Mouse (Mus musculus) adrenal gland, adult 8-10 months (tissue): ENCODE measurements at regions not wholly inside any gene's neighbourhood (a gene's known extent, or its start where the extent isn't known, plus 50 kb on each side); places are given as distances from the start of the nearest gene placed in this dataset.
A peak's percentile ranks its signal among the peaks of the same experiment; 100 is the strongest.

Experiments
- DNase-seq: peaks from one replicate; pipeline ENCODE4 v3.0.0; 2022

DNA sequence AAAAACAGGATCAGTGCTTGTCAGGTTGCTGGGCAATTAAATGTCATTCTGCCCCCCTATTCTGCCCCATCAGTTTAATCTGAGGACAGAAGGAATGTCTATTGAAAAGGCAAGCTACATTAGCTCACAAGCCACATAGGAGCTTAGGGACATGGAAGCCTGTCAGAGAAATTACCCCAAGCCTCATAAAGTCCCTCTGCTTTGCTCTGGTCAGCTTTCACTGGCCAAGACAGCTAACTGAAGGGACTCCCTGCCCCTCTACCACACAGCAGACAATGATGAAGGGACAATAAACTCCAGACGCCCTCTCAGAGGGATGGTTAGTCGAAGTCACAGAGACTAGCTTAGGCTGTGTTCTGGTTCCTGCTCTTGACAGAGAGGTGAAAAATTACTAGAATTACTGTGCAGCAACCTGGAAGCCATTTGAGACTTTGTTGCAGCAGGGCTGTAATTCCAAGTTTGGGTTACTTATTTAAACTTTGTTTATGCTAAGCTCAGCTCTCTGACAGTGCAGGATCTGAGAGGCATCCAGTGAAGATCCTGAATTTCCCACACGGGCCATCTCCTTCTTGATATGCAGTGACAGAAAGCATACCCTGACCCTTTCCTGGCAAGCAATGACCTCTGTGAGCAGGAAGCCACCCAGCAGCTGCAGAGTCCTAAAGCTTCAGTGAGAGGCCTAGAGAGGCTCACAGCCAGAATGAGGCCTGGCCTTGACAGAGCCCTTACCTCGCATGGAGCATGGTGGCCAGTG lies 95.2 kb upstream of the Tmtc1 start:
- DNase-seq: no peak

DNA sequence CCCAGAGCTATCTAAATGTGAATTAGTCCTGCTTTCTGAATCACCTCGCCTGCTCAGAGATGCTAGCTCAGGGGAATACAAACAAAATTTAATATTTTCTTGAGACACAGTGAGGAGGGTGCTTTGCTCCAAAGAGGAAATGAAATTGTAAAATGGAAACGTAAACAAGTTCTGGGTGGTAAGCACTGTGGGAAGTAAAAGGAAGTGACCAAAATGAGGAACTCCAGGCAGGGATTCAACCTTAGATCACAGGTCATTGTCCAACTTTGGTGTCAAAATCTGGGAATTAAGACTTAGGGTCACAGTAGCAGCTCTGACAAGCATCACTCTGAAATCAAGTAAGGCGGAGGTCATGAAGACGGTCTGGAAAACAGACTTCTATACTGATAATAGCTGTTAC lies 90.2 kb upstream of the Tmtc1 start:
- DNase-seq: no peak

DNA sequence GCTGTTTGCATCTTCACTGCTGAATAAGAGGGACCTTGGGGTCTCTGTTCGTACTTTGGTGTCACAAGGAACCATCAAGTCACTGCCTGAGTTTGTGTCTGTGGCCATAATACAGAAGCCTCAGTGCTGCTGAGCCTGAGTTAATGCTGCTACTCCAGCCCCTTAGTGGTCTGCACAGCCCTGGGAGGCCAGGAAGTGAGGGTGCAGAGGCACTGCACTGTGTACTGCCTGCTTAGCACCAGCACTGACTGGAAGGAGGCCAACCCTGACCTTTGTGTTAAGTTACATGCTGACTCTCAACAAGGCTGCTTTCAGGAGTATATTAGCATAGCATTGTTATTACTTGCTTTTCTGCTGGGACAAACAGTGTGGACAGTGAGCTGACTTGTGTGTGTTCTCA lies 86.9 kb upstream of the Tmtc1 start:
- no peak for DNase-seq

DNA sequence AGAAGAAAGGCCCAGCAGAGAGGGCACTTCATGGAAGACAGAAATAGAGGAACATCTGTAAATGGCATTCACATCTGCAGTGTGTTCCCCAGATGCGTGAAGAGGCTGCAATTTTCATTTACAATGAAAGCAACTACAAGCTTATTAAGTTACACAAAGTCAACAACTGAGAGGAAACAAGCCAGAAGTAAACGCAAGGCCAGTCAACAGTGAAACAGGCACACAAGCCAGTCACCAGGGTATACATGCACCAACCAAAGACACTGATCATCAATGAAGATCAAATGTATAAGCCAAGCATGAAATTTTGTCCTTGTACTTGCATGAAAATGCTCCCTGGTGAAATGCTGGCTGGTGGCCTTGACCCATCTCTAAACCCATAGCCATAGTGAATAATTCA lies 84.4 kb upstream of the Tmtc1 start:
- no peak for DNase-seq

DNA sequence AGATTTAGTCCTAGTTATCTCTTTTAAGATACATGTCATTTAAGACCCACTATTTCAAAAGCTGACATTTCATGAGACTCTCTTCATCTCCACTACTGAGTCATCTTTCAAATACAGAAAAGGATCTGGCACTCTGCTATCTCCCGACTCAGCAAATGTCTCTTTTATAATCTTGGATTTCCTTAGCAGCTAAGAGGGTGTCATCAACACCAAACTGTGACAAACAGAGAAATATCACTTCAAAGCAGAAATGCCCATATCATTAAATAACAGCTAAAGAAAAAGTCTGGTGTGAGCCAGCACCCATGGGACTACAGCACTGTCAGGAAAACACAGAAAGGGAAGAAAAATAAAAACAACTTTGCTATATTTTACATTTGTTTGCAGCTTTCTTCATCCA lies 78.7 kb upstream of the Tmtc1 start:
- no peak for DNase-seq

DNA sequence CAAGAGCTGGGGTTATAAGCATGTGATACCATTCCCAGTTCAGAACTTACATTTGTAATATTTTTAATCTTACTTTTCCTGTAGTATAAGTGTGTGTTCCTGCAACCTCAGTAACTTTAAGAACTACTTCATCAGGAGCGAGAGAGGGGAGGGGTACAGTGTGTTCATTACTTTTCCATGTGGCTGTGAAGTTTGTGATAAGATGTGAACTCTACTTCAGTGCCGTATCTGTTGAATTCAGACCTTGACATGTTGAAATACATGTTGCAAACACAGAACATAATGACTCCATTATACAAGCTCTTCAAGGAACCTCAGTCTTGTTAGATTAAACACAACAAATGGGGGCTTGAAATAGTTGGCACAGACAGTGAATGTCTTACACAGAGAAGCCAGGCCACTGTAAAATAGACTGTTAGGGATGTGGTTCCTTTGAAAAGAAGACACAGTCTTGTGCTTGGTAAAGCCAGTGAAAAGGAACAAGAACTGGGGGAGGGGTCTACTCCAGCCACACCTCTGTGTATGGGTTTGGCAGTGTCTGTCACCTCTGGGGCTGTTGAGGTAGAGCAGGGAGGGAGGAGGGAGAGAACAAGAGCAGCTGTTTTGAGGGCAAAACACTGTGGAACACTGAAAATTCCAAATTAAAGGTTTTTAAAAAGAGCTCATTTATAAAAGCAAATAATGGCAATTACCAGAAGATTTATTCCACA lies 73.5 kb upstream of the Tmtc1 start:
- DNase-seq: no peak

DNA sequence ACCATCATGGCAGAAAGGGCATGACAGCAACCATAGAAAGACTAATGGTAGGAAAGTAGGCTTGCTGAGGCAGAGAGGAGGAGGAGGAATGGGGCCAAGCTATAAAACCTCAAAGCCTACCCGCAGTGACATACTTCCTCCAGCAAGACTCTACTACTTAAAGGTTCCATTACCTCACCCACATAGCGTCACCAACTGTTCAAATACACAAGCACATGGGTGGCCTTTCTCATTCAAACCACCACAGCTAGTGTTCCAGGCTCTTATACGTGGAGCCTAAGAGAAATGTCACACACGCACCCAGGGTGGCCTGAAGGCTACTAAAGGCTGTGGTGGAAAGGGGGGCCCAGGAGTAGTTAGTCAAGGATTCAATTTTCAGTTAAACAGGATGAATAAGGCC lies 72.5 kb upstream of the Tmtc1 start:
- DNase-seq: no peak

DNA sequence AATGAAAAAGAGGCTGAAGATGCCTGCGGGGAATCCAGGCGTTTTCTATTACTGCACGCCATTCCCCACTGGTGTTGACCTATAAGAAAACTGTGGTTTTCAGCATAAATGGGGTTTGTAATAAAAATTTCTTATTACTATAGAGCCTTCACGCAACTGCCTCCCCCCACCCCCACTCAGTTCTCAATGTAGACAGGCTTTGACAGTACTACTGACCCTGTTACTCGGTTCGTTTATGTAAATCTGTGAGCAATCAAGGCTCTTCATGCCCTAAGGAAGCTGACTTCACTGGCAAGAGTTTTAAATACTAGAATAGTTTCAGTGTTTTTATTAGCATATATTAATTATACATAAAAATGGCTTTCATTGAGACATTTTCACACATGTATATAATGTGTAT lies 70.9 kb upstream of the Tmtc1 start:
- DNase-seq: no peak

DNA sequence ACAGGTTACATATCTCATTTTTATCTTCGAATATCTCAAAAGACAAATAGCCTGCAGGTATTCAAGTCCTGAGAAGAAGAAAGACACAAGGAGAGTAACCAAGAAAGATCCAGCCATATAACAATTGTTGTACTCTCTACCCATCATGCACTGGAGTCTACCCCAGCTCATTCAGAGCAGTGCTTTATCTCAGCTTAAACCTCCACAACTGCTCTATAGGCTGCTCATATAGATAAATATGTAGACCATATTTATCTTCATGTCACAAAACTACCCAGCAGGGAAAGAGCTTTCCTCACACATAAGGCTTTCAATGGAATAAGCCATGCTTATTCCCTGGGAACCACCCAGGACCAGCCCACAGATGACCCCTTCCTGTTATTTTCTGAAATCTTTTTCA lies 70.5 kb upstream of the Tmtc1 start:
- no peak for DNase-seq

DNA sequence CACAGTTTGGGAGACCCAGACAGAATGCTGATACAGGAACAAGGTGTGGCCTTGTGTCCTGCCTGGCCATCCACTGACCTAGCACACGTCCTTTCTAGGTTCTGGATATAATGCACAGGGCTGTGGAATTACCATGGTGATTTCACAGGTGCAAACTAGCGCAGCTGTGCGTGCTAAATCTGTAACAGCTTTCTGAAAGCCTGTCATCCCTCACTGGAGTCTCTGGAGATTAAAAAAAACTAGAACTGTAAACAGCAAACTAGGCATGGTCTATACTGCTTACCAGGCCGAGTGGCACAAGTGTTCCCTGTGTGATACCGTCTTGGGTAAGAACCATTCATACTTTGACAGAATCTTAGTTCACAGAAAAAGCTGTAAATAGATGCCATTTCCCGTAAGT lies 69.9 kb upstream of the Tmtc1 start:
- DNase-seq: no peak

DNA sequence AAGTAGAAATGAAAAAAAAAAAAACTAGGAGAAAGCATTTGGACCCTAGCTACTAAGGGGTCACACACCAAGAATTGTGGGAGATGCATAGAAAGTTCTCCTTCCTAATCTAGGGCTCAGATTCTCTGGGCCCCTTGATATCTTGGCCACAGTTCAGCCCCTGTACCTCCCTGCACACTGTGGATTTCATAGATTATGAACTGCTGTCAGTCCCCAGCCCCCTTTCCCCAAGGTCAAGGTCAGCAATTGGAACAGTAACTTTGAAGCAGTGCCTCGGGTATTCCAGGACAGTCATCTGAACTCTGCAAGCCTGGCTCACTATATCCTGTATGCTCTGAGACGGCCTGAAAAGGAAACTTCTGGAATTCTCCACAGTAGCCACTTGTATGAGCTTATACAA lies 68.9 kb upstream of the Tmtc1 start:
- peak; percentile 4 for DNase-seq

DNA sequence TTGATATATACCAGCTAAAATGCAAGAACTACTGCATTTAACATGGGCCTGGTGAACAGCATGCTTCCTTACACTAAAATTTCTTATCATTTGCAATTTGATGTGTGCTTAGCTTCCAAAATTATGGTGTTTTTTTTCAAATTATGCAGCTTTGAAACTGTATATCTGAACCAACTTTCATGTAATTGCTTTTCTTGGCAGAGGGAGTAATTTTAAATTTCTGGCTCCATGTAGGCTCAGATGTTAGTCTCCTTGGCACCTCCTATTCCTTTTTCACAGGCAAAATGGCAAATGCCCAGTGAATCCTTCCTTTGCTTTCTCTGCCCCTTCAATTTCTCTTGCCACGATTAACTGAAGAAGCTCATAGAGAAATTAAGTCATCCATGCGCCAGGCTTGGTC lies 61.1 kb upstream of the Tmtc1 start:
- DNase-seq: no peak

DNA sequence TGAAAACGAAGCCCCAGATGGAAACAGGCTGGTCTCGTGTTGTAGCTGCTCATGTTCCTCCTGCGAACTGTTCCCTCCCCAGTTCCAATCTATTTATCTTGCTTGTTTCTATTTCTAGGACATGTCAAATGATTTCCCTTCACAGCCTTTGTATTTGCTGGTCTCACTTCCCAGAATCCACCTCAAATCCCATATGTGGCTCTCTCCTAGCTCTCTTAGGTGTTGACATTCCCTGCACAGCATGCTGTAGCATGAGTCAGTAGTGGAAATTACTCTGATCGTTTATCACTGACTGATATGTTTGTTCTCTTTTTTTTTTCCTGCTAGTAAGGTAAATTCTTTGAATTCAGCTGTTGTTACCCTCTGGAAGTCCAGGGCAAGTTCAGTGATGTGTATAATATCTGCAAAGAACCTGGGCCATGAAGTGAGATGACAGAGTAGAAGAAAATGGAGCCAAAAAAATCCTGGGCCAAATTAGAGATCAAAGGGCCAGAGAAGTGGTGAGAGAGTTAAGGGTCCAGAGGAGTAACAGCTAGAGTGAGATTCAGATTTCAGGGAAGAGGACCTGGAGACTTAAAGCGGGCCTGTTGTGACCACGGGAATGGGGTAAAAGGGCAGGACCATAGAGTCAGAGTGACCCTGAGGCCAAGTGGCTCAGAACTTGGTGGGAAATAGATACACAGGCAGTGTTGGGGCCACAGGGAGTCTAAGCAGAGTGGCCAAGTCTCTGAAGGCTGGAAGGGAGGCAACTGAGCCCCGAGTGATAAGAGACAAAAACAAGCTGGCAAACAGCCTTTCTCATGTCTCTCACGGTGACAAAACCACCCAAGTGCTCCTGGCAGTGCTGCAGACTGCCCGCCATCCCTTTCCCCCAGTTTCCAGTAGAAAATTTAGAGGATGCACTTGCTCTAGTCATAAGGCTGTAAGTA lies 56.3 kb upstream of the Tmtc1 start:
- no peak for DNase-seq
